Mouse (Mus musculus): ENCODE results near the gene Pycr2.

Pycr2 gene

DNA sequence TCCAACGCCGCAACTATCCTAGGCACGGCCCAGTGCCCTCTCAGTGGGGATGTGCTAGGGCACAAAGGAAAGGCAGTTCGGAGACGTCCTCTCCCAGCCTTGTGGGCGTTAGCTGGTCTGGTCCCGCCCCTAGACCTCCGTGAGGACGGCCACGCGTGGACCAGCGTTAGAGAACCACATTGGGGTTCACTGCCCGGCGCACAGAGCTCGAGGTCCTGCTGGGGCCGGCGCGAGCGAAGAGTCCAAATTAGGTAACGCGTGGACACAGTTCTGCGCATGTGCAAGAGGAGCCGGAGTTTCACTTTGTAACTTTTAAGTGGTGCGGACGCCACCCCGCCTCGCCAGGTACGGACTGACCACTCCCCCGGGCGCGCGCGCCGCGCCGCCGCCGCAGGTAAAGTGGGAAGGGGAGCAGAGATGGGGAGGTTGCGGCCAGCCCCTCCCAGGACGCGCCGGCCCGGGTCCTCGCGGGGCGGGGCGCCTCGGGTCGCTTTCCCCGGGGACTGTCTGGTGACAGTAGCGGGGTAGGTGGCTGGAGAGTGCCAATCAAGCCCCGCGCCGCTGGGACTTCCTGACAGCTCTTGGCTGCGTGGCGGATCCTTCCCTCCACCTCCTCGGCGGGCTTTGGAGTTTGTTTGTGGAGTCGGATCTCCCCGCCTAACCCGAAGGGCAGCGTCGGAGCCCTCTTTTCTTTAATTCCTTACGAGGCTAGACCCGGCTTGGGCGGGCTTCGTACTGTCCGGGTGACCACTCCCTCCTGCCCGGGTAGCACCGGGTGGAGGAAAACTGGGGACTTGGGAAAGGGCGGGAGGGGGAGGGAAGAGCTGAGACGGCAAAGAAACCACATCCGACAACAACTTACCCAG lies 38.3 kb downstream of the Pycr2 start, which contains the start of gene Tmem63a:
Gene Tmem63a, plus strand, starts transcription at position 179 of the 866 bp plus-strand sequence.
- peak; percentile 6 to 14 for DNase-seq

DNA sequence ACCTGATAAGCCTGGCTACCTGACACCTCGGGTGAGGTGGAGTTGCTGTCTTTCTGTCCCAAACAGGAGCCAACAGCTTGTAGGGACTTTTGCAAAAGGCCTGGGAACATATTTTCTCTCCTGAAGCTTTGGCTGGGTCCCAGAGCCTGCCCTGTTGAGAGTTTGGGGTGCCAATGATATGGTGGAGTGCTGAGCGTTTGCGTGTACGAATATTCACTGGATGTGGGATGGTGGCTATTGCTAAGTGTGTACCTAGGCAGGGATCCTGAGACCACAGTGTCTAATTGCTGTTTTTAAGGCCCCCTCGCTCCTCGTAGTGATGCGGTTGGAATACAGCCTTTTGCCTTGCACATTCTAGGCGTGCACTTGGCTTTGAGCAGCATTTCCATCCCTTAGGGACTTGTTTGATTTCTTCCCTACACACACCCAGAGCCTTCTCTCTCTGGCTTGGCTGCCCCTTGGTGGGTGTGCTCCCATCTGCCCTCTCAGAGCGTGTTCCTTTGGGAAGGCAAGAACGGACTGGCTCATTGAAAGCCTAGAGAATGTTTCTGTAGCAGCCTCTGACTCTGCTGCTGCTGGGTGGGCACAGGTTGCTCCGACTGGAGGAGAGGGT lies 39.0 kb downstream of the Pycr2 start:
- DNase-seq, result no peak

DNA sequence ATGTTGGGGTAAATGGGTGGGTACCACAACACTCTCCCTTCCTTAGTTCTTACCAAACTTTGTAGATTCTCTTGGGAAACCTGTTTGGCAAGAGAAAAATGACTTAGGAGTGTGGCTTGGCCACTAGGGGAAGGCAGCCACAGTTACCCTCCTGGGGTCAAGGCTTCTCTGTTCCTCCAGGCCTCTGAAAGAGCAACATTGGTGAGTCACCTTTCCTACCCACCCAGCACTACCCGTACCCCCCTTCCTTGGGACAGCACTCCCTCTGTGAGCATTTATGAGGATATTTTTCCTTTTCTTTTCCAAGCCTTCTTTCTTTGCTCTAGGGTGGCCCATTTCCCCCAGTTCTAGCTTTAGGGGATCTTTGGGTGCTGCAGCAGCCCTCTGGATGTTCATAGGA lies 39.8 kb downstream of the Pycr2 start:
- DNase-seq, result no peak

DNA sequence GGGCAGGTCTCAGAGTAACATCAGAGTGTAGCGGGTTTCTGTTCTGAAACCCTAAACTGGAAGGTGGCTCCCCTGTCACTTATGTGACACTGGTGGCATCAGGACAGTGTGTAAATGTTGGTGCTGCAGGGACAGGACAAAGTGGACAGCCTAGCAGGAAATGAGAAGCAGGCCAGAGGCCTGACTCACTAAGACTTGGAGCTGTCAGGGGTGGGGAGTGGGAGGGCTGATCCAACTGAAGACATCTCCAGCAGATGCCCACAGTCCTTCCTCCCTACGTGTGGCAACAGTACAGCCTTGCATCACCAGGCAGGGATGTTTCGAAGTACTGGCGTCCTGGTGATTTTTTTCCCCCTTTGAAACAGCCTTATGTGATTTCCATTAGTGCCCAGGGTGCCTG lies 40.5 kb downstream of the Pycr2 start:
- no peak for DNase-seq

DNA sequence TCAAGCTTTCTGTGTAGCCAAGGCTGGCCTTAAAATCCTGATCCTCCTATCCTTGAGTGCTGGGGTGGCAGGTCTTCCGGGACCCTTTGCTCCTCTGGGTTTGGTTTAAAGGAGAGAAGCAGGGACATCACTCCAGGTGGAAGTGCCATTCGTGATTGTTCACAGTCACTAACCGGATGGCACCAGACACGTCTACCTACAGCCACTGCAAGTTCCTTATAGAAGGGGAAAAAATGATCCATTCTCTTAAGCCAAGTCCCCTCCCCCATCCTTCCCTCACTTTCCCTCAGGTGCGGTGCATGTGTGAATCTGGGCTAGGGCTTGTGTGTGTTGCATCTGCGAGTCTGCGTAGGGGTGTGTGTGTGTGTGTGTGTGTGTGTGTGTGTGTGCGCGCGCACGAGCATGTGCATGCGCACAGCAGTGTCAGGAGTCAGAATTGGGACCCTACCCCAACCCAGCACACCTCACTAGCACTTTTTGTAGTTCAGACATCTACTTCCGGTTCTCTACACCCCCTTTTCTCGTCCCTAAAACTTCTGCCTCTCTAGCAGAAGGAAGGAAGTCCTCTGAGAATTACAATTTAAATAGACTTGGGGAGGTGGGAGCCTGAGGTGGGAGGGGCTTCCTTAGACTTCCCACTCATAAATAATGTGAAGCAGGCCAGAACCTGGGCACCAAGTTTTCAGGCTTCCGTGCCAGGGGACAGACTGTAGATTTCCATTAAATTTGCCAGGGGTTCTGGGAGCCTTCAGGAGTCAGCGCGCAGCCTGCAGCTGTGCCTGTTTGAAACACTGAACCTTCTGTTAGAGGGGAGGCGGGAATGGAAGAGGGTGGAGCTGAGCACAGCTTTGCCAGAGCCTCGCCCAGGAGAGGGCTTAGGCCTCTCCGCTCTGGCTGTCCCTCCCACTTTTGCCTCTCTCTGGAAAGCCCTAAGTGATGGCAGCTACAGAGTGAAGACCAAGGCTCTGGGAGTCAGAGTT lies 41.2 kb downstream of the Pycr2 start:
- peak in 1 of 2 experiments; percentile 10 for DNase-seq

DNA sequence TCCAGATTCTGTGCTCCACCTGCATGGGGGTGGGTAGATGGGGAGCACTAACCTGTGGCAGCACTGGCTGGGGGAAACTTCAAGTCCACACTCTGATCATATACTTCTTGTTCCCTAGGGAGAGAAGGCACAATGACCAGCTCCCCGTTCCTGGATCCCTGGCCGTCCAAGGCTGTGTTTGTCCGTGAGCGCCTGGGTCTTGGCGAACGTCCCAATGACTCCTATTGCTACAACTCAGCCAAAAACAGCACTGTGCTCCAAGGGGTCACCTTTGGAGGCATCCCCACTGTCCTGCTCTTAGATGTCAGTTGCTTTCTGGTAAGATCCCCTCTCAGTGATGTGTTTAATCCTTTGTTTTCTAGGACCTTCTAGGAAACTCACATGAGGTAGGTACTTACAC lies 42.4 kb downstream of the Pycr2 start:
- DNase-seq, result no peak

DNA sequence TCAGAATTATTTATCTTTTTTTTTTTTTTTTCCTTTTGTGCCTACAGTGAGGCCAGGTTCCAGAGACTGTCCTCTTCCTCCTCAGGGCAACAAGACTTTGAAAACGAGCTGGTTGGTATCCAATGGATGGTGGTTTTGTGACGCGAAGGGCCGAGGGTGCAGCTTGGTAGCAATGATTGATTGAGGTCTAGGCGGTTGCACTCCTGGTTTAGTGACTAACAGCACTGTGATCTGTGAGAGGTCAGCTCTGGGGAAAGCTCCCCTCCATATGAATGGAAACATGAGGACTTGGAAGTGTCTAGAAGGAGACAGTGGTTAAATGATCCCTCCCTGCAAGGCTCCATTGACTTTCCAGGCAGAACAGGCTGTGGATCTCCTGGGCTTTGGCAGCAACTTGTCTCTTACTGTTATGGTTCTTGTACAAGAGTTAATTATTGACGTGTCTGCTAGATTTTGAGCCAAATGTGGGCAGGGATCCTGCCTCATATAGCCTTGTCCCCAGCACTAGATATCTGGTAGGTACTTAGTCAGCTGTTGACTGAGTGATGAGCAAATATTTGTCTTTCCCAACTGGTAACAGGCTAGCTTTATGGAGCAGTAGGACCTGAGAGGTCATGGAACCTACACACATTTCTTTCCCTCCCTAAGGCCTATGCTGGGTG lies 48.1 kb downstream of the Pycr2 start:
- no peak for DNase-seq

DNA sequence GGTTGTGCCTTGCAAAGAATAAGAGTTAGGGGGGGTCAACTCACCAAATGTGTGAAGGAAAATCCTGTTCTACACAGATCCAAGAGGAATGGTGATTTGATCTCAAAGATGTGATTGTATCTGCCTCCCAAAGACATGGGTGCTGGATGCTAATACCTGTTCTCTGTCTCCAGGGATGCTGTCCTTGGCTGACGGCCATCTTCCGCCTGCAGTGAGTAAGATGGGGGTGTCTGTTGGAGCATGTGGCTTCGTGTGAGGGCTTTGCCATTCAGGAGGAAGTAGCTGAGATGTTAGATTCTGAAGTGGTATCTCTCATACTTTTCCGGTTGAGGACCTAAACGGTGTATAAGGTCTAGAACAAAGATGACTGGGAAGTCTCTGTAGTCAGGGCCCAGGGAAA lies 48.7 kb downstream of the Pycr2 start:
- no peak for DNase-seq

DNA sequence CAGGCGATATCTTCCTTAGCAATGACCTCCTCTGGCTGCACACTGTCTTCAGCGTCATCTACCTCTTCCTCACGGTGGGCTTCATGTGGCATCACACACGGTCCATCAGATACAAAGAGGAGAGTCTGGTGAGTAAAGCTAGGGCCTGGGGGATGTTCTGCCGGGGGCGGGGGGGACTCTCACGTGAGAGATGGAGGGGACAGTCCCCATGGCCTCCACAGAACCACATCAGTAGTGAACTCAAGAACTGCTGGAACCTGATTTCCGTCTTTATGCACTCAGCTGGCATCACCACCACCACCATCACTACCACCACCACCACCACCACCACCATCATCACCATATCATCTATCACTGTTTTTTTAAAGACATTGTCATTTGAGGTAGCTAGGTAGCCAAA lies 52.3 kb downstream of the Pycr2 start:
- no peak for DNase-seq

DNA sequence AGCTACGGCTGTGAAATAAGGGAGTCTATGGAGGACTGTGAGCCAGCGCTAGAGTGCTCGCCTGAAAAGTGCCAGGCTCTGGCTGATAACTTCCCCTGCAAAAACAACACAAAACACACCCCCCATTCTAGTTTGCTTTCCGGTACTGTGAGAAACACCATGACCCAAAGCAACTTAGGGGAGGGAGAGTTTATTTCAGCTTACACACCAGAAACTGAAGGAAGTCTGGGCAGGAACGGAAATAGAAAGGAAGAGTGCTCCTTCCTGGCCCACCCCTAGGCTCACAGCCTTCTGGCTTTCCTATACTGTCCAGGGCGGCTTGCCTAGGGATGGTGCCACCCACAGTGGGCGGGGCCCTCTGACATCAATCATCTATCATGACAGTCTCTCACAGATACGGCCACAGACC lies 52.9 kb downstream of the Pycr2 start:
- DNase-seq, result no peak
